In the genomic region with DNA sequence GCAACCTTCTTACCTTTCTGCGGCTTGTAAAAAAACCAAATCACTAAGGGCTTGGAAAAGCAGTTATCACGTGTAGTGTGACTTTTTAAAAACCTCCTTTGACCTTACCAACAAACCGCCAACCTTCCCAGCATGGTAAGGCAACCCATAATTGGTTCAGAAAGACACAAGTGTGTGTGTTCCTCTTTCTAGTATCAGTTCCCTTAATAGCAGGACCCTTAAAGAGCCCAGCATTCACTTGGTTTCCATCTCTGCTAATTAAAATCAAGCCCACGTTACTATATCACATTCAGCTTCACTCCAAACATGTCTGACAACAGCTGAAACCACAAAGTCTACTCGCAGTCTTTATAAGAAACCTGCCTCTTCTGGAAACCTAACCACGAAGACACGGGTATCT, we compare ENCODE assay signal across 8 mouse cellular contexts. TPM values are rescaled to one million over a fixed set of nuclear protein-coding genes. Genes with fewer than 3 reads are reported as not detected.
A peak's percentile ranks its signal among the peaks of the same experiment; 100 is the strongest.
DNase-seq lines count a peak whose midpoint lies in the region; ATAC-seq and TF ChIP-seq lines count a peak whose summit lies in the region.

No protein-coding gene starts in this region.

- peak overlapping the region; percentile 95; the same call in 1 of the 2 replicates for H3K9ac ChIP-seq in liver, embryonic 11.5 days (ENCODE audit: low read depth, low read length)
- no peak overlapping the region for H3K9ac ChIP-seq in embryonic facial prominence, embryonic 13.5 days
- no peak overlapping the region for H3K9ac ChIP-seq in limb, embryonic 14.5 days (ENCODE audit: low read depth, low read length, severe bottlenecking)
- no peak overlapping the region for H3K9ac ChIP-seq in neural tube, embryonic 14.5 days (replicated peaks; ENCODE audit: low read depth, low read length)

- H3K36me3 ChIP-seq in liver, embryonic 11.5 days (ENCODE audit: control insufficient read depth, insufficient read depth, low read length), result no peaks in the 10 kb centered on the region; the same call in 1 of the 2 replicates
- H3K36me3 ChIP-seq in embryonic facial prominence, embryonic 13.5 days, result no peaks in the 10 kb centered on the region
- H3K36me3 ChIP-seq in limb, embryonic 14.5 days (ENCODE audit: control insufficient read depth, insufficient read depth, low read length), result no peaks in the 10 kb centered on the region
- no peaks in the 10 kb centered on the region for H3K36me3 ChIP-seq in neural tube, embryonic 14.5 days (ENCODE audit: control insufficient read depth, insufficient read depth, low read length)

- no peak for ATAC-seq in liver, embryonic 11.5 days (replicated peaks; ENCODE audit: low FRiP score)
- no peak for ATAC-seq in embryonic facial prominence, embryonic 13.5 days (ENCODE audit: insufficient number of reproducible peaks, insufficient read depth, low FRiP score, low TSS enrichment, low read depth)
- no peak for ATAC-seq in limb, embryonic 14.5 days (ENCODE audit: low FRiP score, low read depth)
- ATAC-seq in neural tube, embryonic 14.5 days (ENCODE audit: low read depth), result no peak

- H3K9me3 ChIP-seq in liver, embryonic 11.5 days (ENCODE audit: control insufficient read depth, low read length), result no peaks in the 10 kb centered on the region
- no peaks in the 10 kb centered on the region for H3K9me3 ChIP-seq in embryonic facial prominence, embryonic 13.5 days
- H3K9me3 ChIP-seq in limb, embryonic 14.5 days (ENCODE audit: control insufficient read depth, low read length), result no peaks in the 10 kb centered on the region
- no peaks in the 10 kb centered on the region for H3K9me3 ChIP-seq in neural tube, embryonic 14.5 days (ENCODE audit: control insufficient read depth, low read length)

- DNase-seq in liver, embryonic 11.5 days (ENCODE audit: low spot score), result no peak
- DNase-seq in liver, result no peak
- no peak for DNase-seq in limb, embryonic 14.5 days (ENCODE audit: low spot score)
- no peak for DNase-seq in adrenal gland, adult 2 months
- DNase-seq in layer of hippocampus, adult 8-10 months (ENCODE audit: low spot score in 2 of 2), result no peak
- DNase-seq in layer of hippocampus, postnatal 25 days (ENCODE audit: extremely low spot score in 1 of 2, low spot score in 1 of 2), result no peak

- H3K4me3 ChIP-seq in liver, embryonic 11.5 days (ENCODE audit: low read depth, low read length), result peak overlapping the region; percentile 92
- 0 out of 2 replicates have a peak overlapping the region, but pooled peaks have one; percentile 14 for H3K4me3 ChIP-seq in embryonic facial prominence, embryonic 13.5 days
- H3K4me3 ChIP-seq in limb, embryonic 14.5 days (replicated peaks; ENCODE audit: low read length), result 0 out of 2 replicates have a peak overlapping the region, but pooled peaks have one; percentile 84
- H3K4me3 ChIP-seq in neural tube, embryonic 14.5 days (ENCODE audit: low read depth, low read length), result peak overlapping the region; percentile 98

- TF ChIP-seq POLR2A in limb, embryonic 14.5 days (IDR thresholded peaks at IDR 0.05; ENCODE audit: borderline replicate concordance, extremely low read depth, insufficient read depth, insufficient read length), result no peak

- no peak overlapping the region for H3K27ac ChIP-seq in liver, embryonic 11.5 days (ENCODE audit: low read depth, low read length)
- H3K27ac ChIP-seq in embryonic facial prominence, embryonic 13.5 days, result no peak overlapping the region
- H3K27ac ChIP-seq in limb, embryonic 14.5 days (replicated peaks; ENCODE audit: low read depth, low read length), result no peak overlapping the region
- H3K27ac ChIP-seq in neural tube, embryonic 14.5 days (ENCODE audit: low read depth, low read length), result no peak overlapping the region

- 49% methylated on average over 7 of the region's 7 CpGs for WGBS in liver, embryonic 11.5 days
- 54% methylated on average over 7 of the region's 7 CpGs for WGBS in embryonic facial prominence, embryonic 13.5 days
- WGBS in limb, embryonic 14.5 days, result 45% methylated on average over 7 of the region's 7 CpGs
- WGBS in neural tube, embryonic 14.5 days, result 47% methylated on average over 7 of the region's 7 CpGs

- no peaks in the 10 kb centered on the region for H3K27me3 ChIP-seq in liver, embryonic 11.5 days (replicated peaks; ENCODE audit: control insufficient read depth, insufficient read depth, low read length)
- H3K27me3 ChIP-seq in embryonic facial prominence, embryonic 13.5 days, result no peaks in the 10 kb centered on the region
- no peaks in the 10 kb centered on the region for H3K27me3 ChIP-seq in limb, embryonic 14.5 days (ENCODE audit: control insufficient read depth, insufficient read depth, low read length)
- H3K27me3 ChIP-seq in neural tube, embryonic 14.5 days (ENCODE audit: control insufficient read depth, insufficient read depth, low read length), result no peaks in the 10 kb centered on the region

- peaks cover 10% of the 10 kb centered on the region; the same call in 1 of the 2 replicates for H3K4me1 ChIP-seq in liver, embryonic 11.5 days (replicated peaks; ENCODE audit: control insufficient read depth, insufficient read depth, low read length)
- H3K4me1 ChIP-seq in embryonic facial prominence, embryonic 13.5 days, result peaks cover 35% of the 10 kb centered on the region
- peaks cover 4% of the 10 kb centered on the region; the same call in 1 of the 2 replicates for H3K4me1 ChIP-seq in limb, embryonic 14.5 days (ENCODE audit: control insufficient read depth, insufficient read depth, low read length)
- peaks cover 33% of the 10 kb centered on the region for H3K4me1 ChIP-seq in neural tube, embryonic 14.5 days (ENCODE audit: control insufficient read depth, insufficient read depth, low read length)

- peak overlapping the region; percentile 84 for H3K4me2 ChIP-seq in liver, embryonic 11.5 days
- peak overlapping the region; percentile 90 for H3K4me2 ChIP-seq in embryonic facial prominence, embryonic 13.5 days
- peak overlapping the region; percentile 91; the same call in 1 of the 2 replicates for H3K4me2 ChIP-seq in limb, embryonic 14.5 days (replicated peaks; ENCODE audit: low read depth, low read length, severe bottlenecking)
- peak overlapping the region; percentile 63 for H3K4me2 ChIP-seq in neural tube, embryonic 14.5 days (ENCODE audit: low read depth, low read length)

RNA-seq across cellular contexts. Expression of gene D1Ertd622e, which starts 2.5 kb away (rescaled TPM):
- polyA plus RNA-seq in liver, embryonic 11.5 days (2014; fragmentation: Nextera tagmentation; extraction: Ambion mirVana), result 37.8 and 43.3 TPM in 2 replicates
- polyA plus RNA-seq in embryonic facial prominence, embryonic 13.5 days (2015; fragmentation: Nextera tagmentation; extraction: Ambion mirVana), result 17.5 and 18.2 TPM in 2 replicates
- polyA plus RNA-seq in limb, embryonic 14.5 days (2012; rRNA removed), result 12.8 and 14.1 TPM in 2 replicates
- 14.7 and 15.0 TPM in 2 replicates for polyA plus RNA-seq in limb, embryonic 14.5 days (2014; fragmentation: Nextera tagmentation; extraction: Ambion mirVana)
- 62.2 and 66.7 TPM in 2 replicates for polyA plus RNA-seq in neural tube, embryonic 14.5 days (2014; fragmentation: Nextera tagmentation; extraction: Ambion mirVana)
- total RNA-seq in adrenal gland, adult 2 months (2021), result 10 to 100 TPM; 14.3 to 15.2 TPM
- 4.1 and 4.2 TPM in 2 replicates for polyA plus RNA-seq in adrenal gland, adult 2 months (2012; rRNA removed)
- 10 to 100 TPM; 55.2 to 56.6 (median 55.9) TPM for total RNA-seq in layer of hippocampus, adult 8-10 months (2022)
- total RNA-seq in layer of hippocampus, postnatal 25 days (2021), result 10 to 100 TPM; 41.7 to 48.0 TPM

Comparison
In these comparisons a context has a peak if more than half of its experiments do, and no peak if none do; other contexts are left out.
1. H3K4me3 ChIP-seq: peak in every context shown above with its lines; median percentile 98 in neural tube, embryonic 14.5 days; 92 in liver, embryonic 11.5 days; 84 in limb, embryonic 14.5 days; 14 in embryonic facial prominence, embryonic 13.5 days.